Comparison of ENCODE assay signal across 8 mouse cellular contexts in genomic region chr4:139209130-139209840, GRCm38 (mm10). TPM values are rescaled to one million over a fixed set of nuclear protein-coding genes. Genes with fewer than 3 reads are reported as not detected.
DNase-seq lines count a peak whose midpoint lies in the region; ATAC-seq and TF ChIP-seq lines count a peak whose summit lies in the region.

No protein-coding gene starts in this region.

- peak overlapping the region; percentile 80 for H3K27ac ChIP-seq in heart, adult 2 months
- peak overlapping the region; percentile 61 for H3K27ac ChIP-seq in liver, embryonic 13.5 days

- no peak overlapping the region; the same call in 1 of the 2 replicates for H3K4me3 ChIP-seq in heart, adult 2 months
- H3K4me3 ChIP-seq in liver, embryonic 13.5 days (replicated peaks): no peak overlapping the region

- peak; percentile 93 for TF ChIP-seq EP300 in heart, adult 2 months (IDR thresholded peaks at IDR 0.05; ENCODE audit: insufficient read depth, low read depth, low read length)

- no peak for TF ChIP-seq POLR2A in heart, adult 2 months (IDR thresholded peaks at IDR 0.05; ENCODE audit: insufficient read depth, low read depth, low read length)
- no peak for TF ChIP-seq POLR2A in brain, embryonic 14.5 days (IDR thresholded peaks at IDR 0.05; ENCODE audit: borderline replicate concordance, extremely low read depth, insufficient read depth, insufficient read length, poor library complexity, severe bottlenecking)

- peak; percentile 45; the same call in 1 of the 2 replicates for ATAC-seq in liver, embryonic 13.5 days (ENCODE audit: low read depth)

- 0 out of 2 replicates have a peak overlapping the region, but pooled peaks have one; percentile 1 for H3K9ac ChIP-seq in heart, adult 2 months (ENCODE audit: low read depth, low read length)
- H3K9ac ChIP-seq in liver, embryonic 13.5 days: no peak overlapping the region; the same call in 1 of the 2 replicates

- intact Hi-C loops in heart, adult 2 months (cut with DNase I): no loop called here
- intact Hi-C loops in heart, postnatal 14 days (cut with DNase I): loop anchor here (2.0 to 5.0 kb wide), 2 partner anchors 16 to 43 kb away; partner anchors contain the start of gene Capzb

- 20% methylated on average over 5 of the region's 5 CpGs for WGBS in heart, adult 2 months
- WGBS in liver, embryonic 13.5 days (ENCODE audit: insufficient replicate concordance): 74% methylated on average over 5 of the region's 5 CpGs

- H3K36me3 ChIP-seq in heart, adult 2 months (ENCODE audit: control insufficient read depth, insufficient read depth, low read length): peaks cover 14% of the 10 kb centered on the region
- peaks cover 22% of the 10 kb centered on the region for H3K36me3 ChIP-seq in liver, embryonic 13.5 days

- H3K79me2 ChIP-seq in heart, adult 2 months (replicated peaks; ENCODE audit: control insufficient read depth, insufficient read depth, low read length): peaks cover 8% of the 10 kb centered on the region

- TF ChIP-seq CTCF in heart, adult 2 months (IDR thresholded peaks at IDR 0.05): no peak
- no peak for TF ChIP-seq CTCF in brain, embryonic 14.5 days (IDR thresholded peaks at IDR 0.05; ENCODE audit: borderline replicate concordance, extremely low read depth, insufficient read depth, insufficient read length)

- H3K27me3 ChIP-seq in heart, adult 2 months (ENCODE audit: control insufficient read depth, insufficient read depth, low read length): no peaks in the 10 kb centered on the region
- no peaks in the 10 kb centered on the region for H3K27me3 ChIP-seq in liver, embryonic 13.5 days

- 0 out of 2 replicates have a peak overlapping the region, but pooled peaks have one; percentile 9 for H3K4me2 ChIP-seq in liver, embryonic 13.5 days

- peak; percentile 49 to 56 for DNase-seq in heart, adult 2 months
- DNase-seq in heart, postnatal 14 days: no peak
- peak; percentile 59 for DNase-seq in 3T3-L1 (ENCODE audit: low read depth, low spot score)
- DNase-seq in brain, embryonic 14.5 days (ENCODE audit: low read depth): peak; percentile 23
- DNase-seq in liver, embryonic 13.5 days: no peak
- no peak for DNase-seq in c-Kit-positive CD71-positive TER-119-positive erythroid progenitor cells, embryonic 14.5 days (ENCODE audit: low spot score)
- DNase-seq in frontal cortex, adult 2 months (ENCODE audit: extremely low spot score in 1 of 2, low spot score in 1 of 2): no peak
- no peak for DNase-seq in urinary bladder, adult 18-20 months (ENCODE audit: low spot score in 2 of 2)

- peaks cover 62% of the 10 kb centered on the region for H3K4me1 ChIP-seq in heart, adult 2 months (ENCODE audit: control insufficient read depth, insufficient read depth, low read length)
- peaks cover 96% of the 10 kb centered on the region for H3K4me1 ChIP-seq in liver, embryonic 13.5 days (replicated peaks)

- no peaks in the 10 kb centered on the region for H3K9me3 ChIP-seq in liver, embryonic 13.5 days (replicated peaks)

RNA-seq across cellular contexts. Expression of gene Capzb, which starts 16.6 kb away (rescaled TPM):
- 100 to 1,000 TPM; 342 to 392 TPM for total RNA-seq in heart, adult 2 months (2021)
- polyA plus RNA-seq in heart, adult 2 months (2012; rRNA removed): 160 and 191 TPM in 2 replicates
- total RNA-seq in heart, postnatal 14 days (2021): 100 to 1,000 TPM; 418 to 433 TPM
- 138 and 186 TPM in 2 replicates for polyA plus RNA-seq in brain, embryonic 14.5 days (2012; rRNA removed)
- 173 and 198 TPM in 2 replicates for polyA plus RNA-seq in liver, embryonic 13.5 days (2015; fragmentation: Nextera tagmentation; extraction: Ambion mirVana)
- polyA plus RNA-seq in frontal cortex, adult 2 months (2012; rRNA removed): 222 and 227 TPM in 2 replicates

Comparison
In these comparisons a context has a peak if more than half of its experiments do, and no peak if none do; other contexts are left out.
1. DNase-seq: peak in heart, adult 2 months (2 of 2), 3T3-L1 (single experiment) and brain, embryonic 14.5 days (single experiment); none in heart, postnatal 14 days (0 of 2), liver, embryonic 13.5 days (single experiment), c-Kit-positive CD71-positive TER-119-positive erythroid progenitor cells, embryonic 14.5 days (single experiment), frontal cortex, adult 2 months (0 of 2) and urinary bladder, adult 18-20 months (0 of 2).